Mouse (Mus musculus): ENCODE results near the gene Gm9918. TPM values are rescaled to one million over a fixed set of nuclear protein-coding genes. Genes with fewer than 3 reads are reported as not detected.

The Gm9918 gene
- total RNA-seq, 2 experiments from 2014 or later: not detected

DNA sequence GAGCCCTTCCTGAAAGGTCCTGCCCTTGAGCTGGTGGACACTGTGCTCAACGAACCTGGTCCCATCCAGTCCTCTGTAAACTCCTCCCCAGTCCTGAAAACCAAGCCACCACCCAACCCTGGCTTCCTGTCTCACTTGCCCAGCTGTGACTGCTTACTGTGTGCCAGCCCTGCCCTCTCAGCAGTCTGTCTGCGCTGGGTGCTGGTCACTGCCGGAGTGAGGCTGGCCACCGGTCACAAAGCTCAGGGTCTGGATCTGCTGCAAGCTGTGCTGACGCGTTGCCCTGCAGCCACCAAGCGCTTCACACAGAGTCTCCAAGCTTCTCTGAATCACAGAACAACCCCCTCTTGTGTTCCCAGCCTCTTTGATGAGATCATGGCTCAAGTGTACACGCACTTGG is 44.9 kb downstream of the Gm9918 start:
- intact Hi-C loops (cut with DNase I): no loop called here
- DNase-seq (ENCODE audit: low spot score in 2 of 2): peak; percentile 11 to 30

- DNase-seq (ENCODE audit: low spot score in 2 of 2): peak; percentile 59 to 75
- intact Hi-C loops (cut with DNase I): no loop called here
These were observed 45.9 kb downstream of the Gm9918 start for GRCm38 (mm10) chr15:102316263-102316662.

Other genes starting within 250 kb of the Gm9918 start
- under 1 TPM; 0.24 to 0.85 TPM for gene Krt18, start 242.4 kb upstream of the Gm9918 start, total RNA-seq (2021)
- 100 to 1,000 TPM; 167 to 168 TPM for gene Eif4b, start 196.8 kb upstream of the Gm9918 start, total RNA-seq (2021)
- gene Tns2, start 170.2 kb upstream of the Gm9918 start, total RNA-seq (2021): 10 to 100 TPM; 14.4 to 18.5 TPM
- 100 to 1,000 TPM; 143 to 152 TPM for gene Spryd3, start 134.3 kb upstream of the Gm9918 start, total RNA-seq (2021)
- gene Igfbp6, start 126.2 kb upstream of the Gm9918 start, total RNA-seq (2021): 10 to 100 TPM; 11.9 to 13.5 TPM
- not detected for gene Soat2, start 120.0 kb upstream of the Gm9918 start, total RNA-seq (2021)
- 10 to 100 TPM; 55.2 to 61.6 TPM for gene Zfp740, start 67.3 kb upstream of the Gm9918 start, total RNA-seq (2021)
- gene Csad, start 65.8 kb upstream of the Gm9918 start, total RNA-seq (2021): 10 to 100 TPM; 29.7 to 30.4 TPM
- 1 to 10 TPM in 1 of 2 experiments, under 1 TPM in 1; 0.99 to 1.2 TPM for gene Itgb7, start 38.6 kb upstream of the Gm9918 start, total RNA-seq (2021)
- gene Rarg, start 13.0 kb upstream of the Gm9918 start, total RNA-seq (2021): 1 to 10 TPM; 8.3 to 9.4 TPM
- 10 to 100 TPM; 36.8 to 40.6 TPM for gene Mfsd5, start 8.9 kb downstream of the Gm9918 start, total RNA-seq (2021)
- 1 to 10 TPM; 1.8 to 2.3 TPM for gene Espl1, start 25.7 kb downstream of the Gm9918 start, total RNA-seq (2021)
- gene Pfdn5, start 55.6 kb downstream of the Gm9918 start, total RNA-seq (2021): 100 to 1,000 TPM; 313 to 315 TPM
- 10 to 100 TPM; 48.2 to 51.4 TPM for gene Myg1, start 61.1 kb downstream of the Gm9918 start, total RNA-seq (2021)
- 10 to 100 TPM; 17.5 to 18.8 TPM for gene Aaas, start 80.2 kb downstream of the Gm9918 start, total RNA-seq (2021)
- under 1 TPM; 0.26 to 0.53 TPM for gene Sp7, start 96.6 kb downstream of the Gm9918 start, total RNA-seq (2021)
- gene Sp1, start 135.6 kb downstream of the Gm9918 start, total RNA-seq (2021): 10 to 100 TPM; 23.2 to 24.5 TPM
- gene Amhr2, start 174.8 kb downstream of the Gm9918 start, total RNA-seq (2021): under 1 TPM; 0.51 to 0.75 TPM
- 10 to 100 TPM; 22.3 to 24.8 TPM for gene Prr13, start 188.5 kb downstream of the Gm9918 start, total RNA-seq (2021)
- 100 to 1,000 TPM; 436 to 453 TPM for gene Pcbp2, start 200.0 kb downstream of the Gm9918 start, total RNA-seq (2021)
- gene Gm10337, start 233.2 kb downstream of the Gm9918 start, total RNA-seq (2021): not detected
- gene Map3k12, start 246.5 kb downstream of the Gm9918 start, total RNA-seq (2021): 10 to 100 TPM; 93.7 to 94.0 TPM
- 10 to 100 TPM; 32.4 to 34.2 TPM for gene Tarbp2, start 247.6 kb downstream of the Gm9918 start, total RNA-seq (2021)